Comparison of ENCODE assay signal across 20 mouse cellular contexts in genomic region chr10:95615849-95616650, GRCm38 (mm10). TPM values are rescaled to one million over a fixed set of nuclear protein-coding genes. Genes with fewer than 3 reads are reported as not detected.
DNase-seq lines count a peak whose midpoint lies in the region; ATAC-seq and TF ChIP-seq lines count a peak whose summit lies in the region.
"Had no signal": no experiment of that assay in that cellular context is flagged by ENCODE, and none has a peak within 500 bp of the region (broad histone marks: within the 10 kb centered on the region; RNA-seq: fewer than 3 reads in every experiment).

No protein-coding gene starts in this region.

- H3K27ac ChIP-seq in forebrain, postnatal 0 days (ENCODE audit: low read depth, low read length): no peak overlapping the region
- no peak overlapping the region for H3K27ac ChIP-seq in forebrain, embryonic 11.5 days (ENCODE audit: low read depth, low read length)
- no peak overlapping the region for H3K27ac ChIP-seq in lung, postnatal 0 days (ENCODE audit: low read length)
- H3K27ac ChIP-seq: heart, adult 2 months; liver, embryonic 15.5 days; macrophage had no signal

- no peak for TF ChIP-seq EP300 in lung, postnatal 0 days (IDR thresholded peaks at IDR 0.05)

- no peak for TF ChIP-seq CTCF in forebrain, postnatal 0 days (IDR thresholded peaks at IDR 0.05; ENCODE audit: low read depth)
- TF ChIP-seq CTCF in lung, postnatal 0 days (IDR thresholded peaks at IDR 0.05): no peak

- H3K27me3 ChIP-seq in forebrain, postnatal 0 days (ENCODE audit: insufficient read depth, low read length): no peaks in the 10 kb centered on the region
- no peaks in the 10 kb centered on the region for H3K27me3 ChIP-seq in forebrain, embryonic 11.5 days (ENCODE audit: control insufficient read depth, insufficient read depth, low read length)
- no peaks in the 10 kb centered on the region for H3K27me3 ChIP-seq in splenic B cell, adult 2 months (ENCODE audit: control insufficient read depth, insufficient read depth, low read length, poor library complexity, severe bottlenecking)
- no peaks in the 10 kb centered on the region for H3K27me3 ChIP-seq in lung, postnatal 0 days (replicated peaks; ENCODE audit: insufficient read depth, low read length)

- 0 out of 2 replicates have a peak, but pooled peaks cover 2% of the 10 kb centered on the region for H3K4me1 ChIP-seq in forebrain, postnatal 0 days (ENCODE audit: insufficient read depth)
- H3K4me1 ChIP-seq in forebrain, embryonic 11.5 days (replicated peaks; ENCODE audit: control insufficient read depth, insufficient read depth, low read length): peaks cover 6% of the 10 kb centered on the region; the same call in 1 of the 2 replicates
- no peaks in the 10 kb centered on the region for H3K4me1 ChIP-seq in lung, postnatal 0 days (ENCODE audit: insufficient read depth, low read depth, low read length)
- H3K4me1 ChIP-seq: liver, embryonic 15.5 days had no signal

- 65% methylated on average over 25 of the region's 25 CpGs for WGBS in forebrain, postnatal 0 days
- WGBS in forebrain, embryonic 11.5 days: 72% methylated on average over 25 of the region's 25 CpGs
- 78% methylated on average over 25 of the region's 25 CpGs for WGBS in lung, postnatal 0 days

- H3K4me3 ChIP-seq in forebrain, postnatal 0 days (ENCODE audit: low read depth, low read length): no peak overlapping the region
- no peak overlapping the region for H3K4me3 ChIP-seq in forebrain, embryonic 11.5 days (ENCODE audit: low read depth, low read length)
- H3K4me3 ChIP-seq in lung, postnatal 0 days (ENCODE audit: low read depth, low read length): no peak overlapping the region
- H3K4me3 ChIP-seq: heart, adult 2 months; liver, embryonic 15.5 days had no signal

- no peak overlapping the region for H3K9ac ChIP-seq in forebrain, postnatal 0 days
- no peak overlapping the region for H3K9ac ChIP-seq in forebrain, embryonic 11.5 days (ENCODE audit: low read length)
- no peak overlapping the region for H3K9ac ChIP-seq in lung, postnatal 0 days (replicated peaks; ENCODE audit: low read depth)
- H3K9ac ChIP-seq: liver, embryonic 15.5 days had no signal

- H3K4me2 ChIP-seq in forebrain, postnatal 0 days (ENCODE audit: low read depth): peak overlapping the region; percentile 20; the same call in 1 of the 2 replicates
- no peak overlapping the region for H3K4me2 ChIP-seq in forebrain, embryonic 11.5 days (ENCODE audit: low read depth, low read length, severe bottlenecking)
- H3K4me2 ChIP-seq in lung, postnatal 0 days (replicated peaks; ENCODE audit: low read depth, low read length): no peak overlapping the region
- H3K4me2 ChIP-seq: liver, embryonic 15.5 days had no signal

- DNase-seq in forebrain, postnatal 0 days: peak; percentile 48
- no peak for DNase-seq in forebrain, embryonic 11.5 days (ENCODE audit: low spot score)
- peak; percentile 59 to 69 for DNase-seq in left cerebral cortex, adult 18-20 months (ENCODE audit: low spot score in 2 of 2)
- no peak for DNase-seq in left cerebral cortex, adult 11 months (ENCODE audit: low spot score)
- DNase-seq in induced T-regulatory cell, adult 2 months (ENCODE audit: low read depth): peak; percentile 43
- peak; percentile 6 for DNase-seq in splenic B cell, adult 2 months (ENCODE audit: low read depth, low spot score)
- DNase-seq in thymus, postnatal 25 days: no peak
- DNase-seq in lung, postnatal 0 days (ENCODE audit: low spot score): no peak
- DNase-seq: cerebellum, adult 18-20 months; embryo, embryonic 11 days; spleen, adult 18-20 months; thymus, adult 18-20 months had no signal

- no peaks in the 10 kb centered on the region for H3K36me3 ChIP-seq in forebrain, postnatal 0 days (ENCODE audit: insufficient read depth)
- no peaks in the 10 kb centered on the region for H3K36me3 ChIP-seq in forebrain, embryonic 11.5 days (ENCODE audit: control insufficient read depth, insufficient read depth, low read length)
- no peaks in the 10 kb centered on the region for H3K36me3 ChIP-seq in splenic B cell, adult 2 months (ENCODE audit: control insufficient read depth, insufficient read depth, low read length, poor library complexity, severe bottlenecking)
- no peaks in the 10 kb centered on the region for H3K36me3 ChIP-seq in lung, postnatal 0 days (ENCODE audit: insufficient read depth, low read length)
- H3K36me3 ChIP-seq: liver, embryonic 15.5 days had no signal

- no peaks in the 10 kb centered on the region for H3K9me3 ChIP-seq in forebrain, postnatal 0 days (ENCODE audit: low read length)
- no peaks in the 10 kb centered on the region for H3K9me3 ChIP-seq in forebrain, embryonic 11.5 days (ENCODE audit: control insufficient read depth, low read length)
- no peaks in the 10 kb centered on the region for H3K9me3 ChIP-seq in lung, postnatal 0 days (ENCODE audit: low read length)
- H3K9me3 ChIP-seq: liver, embryonic 15.5 days had no signal

- no peak for ATAC-seq in forebrain, postnatal 0 days
- no peak for ATAC-seq in forebrain, embryonic 11.5 days (replicated peaks; ENCODE audit: low FRiP score)
- no peak for ATAC-seq in lung, postnatal 0 days

RNA-seq across cellular contexts. Expression of gene Nudt4, which starts 52.1 kb away (rescaled TPM):
- total RNA-seq in forebrain, postnatal 0 days (2014; rRNA removed): 87.6 and 110 TPM in 2 replicates
- polyA plus RNA-seq in forebrain, postnatal 0 days (2015; fragmentation: Nextera tagmentation; extraction: Ambion mirVana): 71.2 and 81.5 TPM in 2 replicates
- polyA plus RNA-seq in forebrain, embryonic 11.5 days (2014; fragmentation: Nextera tagmentation; extraction: Ambion mirVana): 119 and 123 TPM in 2 replicates
- 100 to 1,000 TPM; 140 to 145 TPM for total RNA-seq in left cerebral cortex, adult 18-20 months (2021)
- 50.3 and 53.9 TPM in 2 replicates for polyA plus RNA-seq in lung, postnatal 0 days (2015; fragmentation: Nextera tagmentation; extraction: Ambion mirVana)

RNA-seq across cellular contexts. Expression of gene Anapc15-ps, which starts 57.2 kb away (rescaled TPM):
- total RNA-seq in forebrain, postnatal 0 days (2014; rRNA removed): not detected in 2 replicates
- polyA plus RNA-seq in forebrain, postnatal 0 days (2015; fragmentation: Nextera tagmentation; extraction: Ambion mirVana): 0.55 TPM in 1 of 2 replicates, not detected in the other
- polyA plus RNA-seq in forebrain, embryonic 11.5 days (2014; fragmentation: Nextera tagmentation; extraction: Ambion mirVana): not detected in 2 replicates
- not detected for total RNA-seq in left cerebral cortex, adult 18-20 months (2021)
- not detected in 2 replicates for polyA plus RNA-seq in lung, postnatal 0 days (2015; fragmentation: Nextera tagmentation; extraction: Ambion mirVana)
- total RNA-seq: adrenal gland, postnatal 4 days; heart, adult 2 months; hematopoietic stem cell, adult 5-6 weeks; layer of hippocampus, postnatal 14 days; midbrain, postnatal 0 days; neutrophil, adult 5-6 weeks had no signal
- polyA plus RNA-seq: heart, adult 2 months; liver, embryonic 15.5 days; midbrain, postnatal 0 days had no signal

Comparison
In these comparisons a context has a peak if more than half of its experiments do, and no peak if none do; other contexts are left out.
1. DNase-seq: peak in forebrain, postnatal 0 days (single experiment), left cerebral cortex, adult 18-20 months (2 of 2), induced T-regulatory cell, adult 2 months (single experiment) and splenic B cell, adult 2 months (single experiment); none in forebrain, embryonic 11.5 days (single experiment), left cerebral cortex, adult 11 months (single experiment), thymus, postnatal 25 days (single experiment) and lung, postnatal 0 days (single experiment).